Mouse (Mus musculus): Measurements from ENCODE around the gene Nr3c2. TPM values are rescaled to one million over a fixed set of nuclear protein-coding genes. Genes with fewer than 3 reads are reported as not detected.

The Nr3c2 gene
- total and polyA plus RNA-seq, 2 experiments from 2014 or later, result 5.7 to 6.0 TPM

DNA sequence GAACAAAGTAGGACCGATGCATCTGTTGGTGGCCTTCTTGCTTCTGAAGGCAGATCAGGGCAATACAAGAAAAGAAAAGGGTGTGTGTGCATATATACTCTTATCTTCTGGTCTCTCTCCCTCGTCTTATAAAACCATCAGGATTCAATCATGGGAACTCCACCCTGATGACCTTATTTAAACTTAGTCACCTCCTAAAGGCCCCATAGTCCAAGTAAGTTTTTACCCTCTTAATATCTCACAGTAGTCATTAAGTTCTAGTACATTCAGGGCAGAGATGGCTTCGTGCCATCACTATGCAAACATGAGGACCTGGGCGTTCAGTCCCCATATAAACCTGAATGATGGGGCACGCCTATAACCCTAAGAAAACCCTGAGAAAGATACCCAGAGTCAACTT is 29.6 kb downstream of the Nr3c2 start:
- Histone ChIP-seq H3K36me3 (ENCODE audit: insufficient read depth, low read length) (no peaks in the 10 kb centered on the region), H3K27me3 (ENCODE audit: insufficient read depth, low read length) (no peaks in the 10 kb centered on the region), H3K4me2 (ENCODE audit: low read depth, low read length, poor library complexity, severe bottlenecking) (no peak overlapping the region), H3K9me3 (ENCODE audit: low read length) (no peaks in the 10 kb centered on the region), H3K9ac (replicated peaks; ENCODE audit: low read length, poor library complexity, severe bottlenecking) (no peak overlapping the region), H3K4me3 (ENCODE audit: low read depth, low read length) (no peak overlapping the region), H3K27ac (ENCODE audit: low read depth, low read length) (no peak overlapping the region), H3K4me1 (ENCODE audit: insufficient read depth, low read length) (no peaks in the 10 kb centered on the region)
- no peak for ATAC-seq (ENCODE audit: low FRiP score)
- no peak for DNase-seq (ENCODE audit: low spot score)
- 82% methylated on average over 5 of the region's 5 CpGs for WGBS
- TF ChIP-seq CTCF (IDR thresholded peaks at IDR 0.05), result no peak

GRCm38 (mm10) chr8:76965046-76965445 is 65.8 kb downstream of the Nr3c2 start:
- Histone ChIP-seq H3K36me3 (ENCODE audit: insufficient read depth, low read length) (no peaks in the 10 kb centered on the region), H3K9ac (replicated peaks; ENCODE audit: low read length, poor library complexity, severe bottlenecking) (no peak overlapping the region), H3K27ac (ENCODE audit: low read depth, low read length) (no peak overlapping the region), H3K4me2 (ENCODE audit: low read depth, low read length, poor library complexity, severe bottlenecking) (no peak overlapping the region), H3K9me3 (ENCODE audit: low read length) (no peaks in the 10 kb centered on the region), H3K27me3 (ENCODE audit: insufficient read depth, low read length) (no peaks in the 10 kb centered on the region), H3K4me3 (ENCODE audit: low read depth, low read length) (no peak overlapping the region), H3K4me1 (ENCODE audit: insufficient read depth, low read length) (no peaks in the 10 kb centered on the region)
- no peak for TF ChIP-seq CTCF (IDR thresholded peaks at IDR 0.05)
- no peak for ATAC-seq (ENCODE audit: low FRiP score)
- WGBS, result 82% methylated on average over 3 of the region's 3 CpGs
- DNase-seq (ENCODE audit: low spot score), result no peak

- no peaks in the 10 kb centered on the region for H3K27me3 ChIP-seq (ENCODE audit: insufficient read depth, low read length)
- 90% methylated on average over 4 of the region's 4 CpGs for WGBS
- no peaks in the 10 kb centered on the region for H3K9me3 ChIP-seq (ENCODE audit: low read length)
- no peaks in the 10 kb centered on the region for H3K4me1 ChIP-seq (ENCODE audit: insufficient read depth, low read length)
- H3K27ac ChIP-seq (ENCODE audit: low read depth, low read length), result no peak overlapping the region
- no peak for ATAC-seq (ENCODE audit: low FRiP score)
- no peak for TF ChIP-seq CTCF (IDR thresholded peaks at IDR 0.05)
- H3K4me3 ChIP-seq (ENCODE audit: low read depth, low read length), result no peak overlapping the region
- DNase-seq (ENCODE audit: low spot score), result no peak
- H3K9ac ChIP-seq (replicated peaks; ENCODE audit: low read length, poor library complexity, severe bottlenecking), result no peak overlapping the region
- H3K4me2 ChIP-seq (ENCODE audit: low read depth, low read length, poor library complexity, severe bottlenecking), result no peak overlapping the region
- no peaks in the 10 kb centered on the region for H3K36me3 ChIP-seq (ENCODE audit: insufficient read depth, low read length)
Observed at GRCm38 (mm10) chr8:76971187-76971586, 71.9 kb downstream of the Nr3c2 start.

- H3K4me3 ChIP-seq (ENCODE audit: low read depth, low read length), result no peak overlapping the region
- no peak overlapping the region for H3K4me2 ChIP-seq (ENCODE audit: low read depth, low read length, poor library complexity, severe bottlenecking)
- no peaks in the 10 kb centered on the region for H3K9me3 ChIP-seq (ENCODE audit: low read length)
- 80% methylated on average over 9 of the region's 9 CpGs for WGBS
- TF ChIP-seq CTCF (IDR thresholded peaks at IDR 0.05), result no peak
- H3K4me1 ChIP-seq (ENCODE audit: insufficient read depth, low read length), result no peaks in the 10 kb centered on the region
- no peak overlapping the region for H3K9ac ChIP-seq (replicated peaks; ENCODE audit: low read length, poor library complexity, severe bottlenecking)
- ATAC-seq (ENCODE audit: low FRiP score) (no peak), DNase-seq (ENCODE audit: low spot score) (no peak)
- H3K27me3 ChIP-seq (ENCODE audit: insufficient read depth, low read length), result no peaks in the 10 kb centered on the region
- H3K36me3 ChIP-seq (ENCODE audit: insufficient read depth, low read length), result no peaks in the 10 kb centered on the region
- no peak overlapping the region for H3K27ac ChIP-seq (ENCODE audit: low read depth, low read length)
Observed at GRCm38 (mm10) chr8:76971761-76972404, 72.6 kb downstream of the Nr3c2 start.

DNA sequence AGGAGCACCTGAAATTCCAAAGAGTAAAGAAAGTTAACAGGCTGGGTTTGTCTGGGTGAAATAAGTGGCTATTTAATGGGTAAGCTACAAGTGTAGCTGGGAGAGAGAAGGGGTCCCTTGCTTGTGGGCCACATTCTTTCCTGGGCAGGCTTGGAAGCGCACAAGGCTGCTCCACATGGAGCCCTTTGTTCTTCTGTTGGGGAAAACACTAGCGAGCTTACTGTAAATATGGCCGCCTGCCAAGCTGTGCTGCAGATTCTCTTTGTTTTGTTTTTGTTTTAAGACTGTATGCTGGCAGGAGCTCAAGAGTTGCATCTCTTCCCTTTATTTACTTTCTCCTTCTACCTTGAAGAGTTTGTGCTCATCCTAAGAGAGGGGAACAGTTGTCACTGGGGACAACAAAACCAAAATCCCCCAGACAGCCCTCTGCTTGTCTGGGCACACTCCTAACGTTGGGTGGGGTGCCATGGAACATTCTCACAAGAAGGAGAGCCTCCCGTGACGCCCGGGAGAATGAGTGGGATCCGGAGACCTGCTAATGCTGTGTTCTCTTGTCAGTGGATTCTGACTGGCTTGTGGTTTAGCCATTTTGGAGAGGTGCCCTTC is 73.8 kb downstream of the Nr3c2 start:
- Histone ChIP-seq H3K9ac (replicated peaks; ENCODE audit: low read length, poor library complexity, severe bottlenecking) (no peak overlapping the region), H3K4me3 (ENCODE audit: low read depth, low read length) (no peak overlapping the region), H3K4me1 (ENCODE audit: insufficient read depth, low read length) (no peaks in the 10 kb centered on the region), H3K4me2 (ENCODE audit: low read depth, low read length, poor library complexity, severe bottlenecking) (no peak overlapping the region), H3K9me3 (ENCODE audit: low read length) (no peaks in the 10 kb centered on the region), H3K27ac (ENCODE audit: low read depth, low read length) (no peak overlapping the region), H3K27me3 (ENCODE audit: insufficient read depth, low read length) (no peaks in the 10 kb centered on the region), H3K36me3 (ENCODE audit: insufficient read depth, low read length) (no peaks in the 10 kb centered on the region)
- WGBS, result 46% methylated on average over 8 of the region's 8 CpGs
- no peak for TF ChIP-seq CTCF (IDR thresholded peaks at IDR 0.05)
- ATAC-seq (ENCODE audit: low FRiP score) (no peak), DNase-seq (ENCODE audit: low spot score) (peak; percentile 66)

DNA sequence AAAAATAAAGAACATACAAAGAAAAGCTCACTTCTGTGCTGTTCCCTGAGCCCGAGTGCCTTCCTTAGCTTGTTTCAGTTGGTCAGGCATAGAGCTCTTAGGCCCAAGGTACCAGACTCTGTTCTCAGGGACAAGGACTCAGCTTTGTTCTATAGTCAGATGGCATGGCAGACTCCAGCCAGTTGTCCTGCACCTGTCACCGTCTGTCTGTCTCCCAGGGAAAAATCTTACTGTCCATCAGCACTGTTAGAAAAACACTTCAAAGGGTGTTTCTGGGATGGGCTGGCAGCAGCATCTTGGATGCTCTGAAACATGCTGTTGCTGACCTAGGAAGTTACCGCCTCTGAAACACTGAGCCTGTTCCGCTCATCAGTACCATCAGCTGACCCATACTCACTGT is 78.7 kb downstream of the Nr3c2 start:
- Histone ChIP-seq H3K9me3 (ENCODE audit: low read length) (no peaks in the 10 kb centered on the region), H3K27ac (ENCODE audit: low read depth, low read length) (no peak overlapping the region), H3K9ac (replicated peaks; ENCODE audit: low read length, poor library complexity, severe bottlenecking) (no peak overlapping the region), H3K27me3 (ENCODE audit: insufficient read depth, low read length) (no peaks in the 10 kb centered on the region), H3K36me3 (ENCODE audit: insufficient read depth, low read length) (no peaks in the 10 kb centered on the region), H3K4me2 (ENCODE audit: low read depth, low read length, poor library complexity, severe bottlenecking) (no peak overlapping the region), H3K4me3 (ENCODE audit: low read depth, low read length) (no peak overlapping the region), H3K4me1 (ENCODE audit: insufficient read depth, low read length) (no peaks in the 10 kb centered on the region)
- DNase-seq (ENCODE audit: low spot score) (no peak), ATAC-seq (ENCODE audit: low FRiP score) (no peak)
- 91% methylated on average over 4 of the region's 4 CpGs for WGBS
- no peak for TF ChIP-seq CTCF (IDR thresholded peaks at IDR 0.05)

Data from midbrain, postnatal 0 days (tissue).